Mouse (Mus musculus) cortical plate, adult 2 months (tissue): ENCODE measurements around the gene Cacna1h.

Source experiments
- CTCF ChIP-seq: fragments of 200-500 bp; IDR thresholded peaks from 2 replicates; pipeline ENCODE4 v1.5.1; 2011; ENCODE audit warnings: mild to moderate bottlenecking, control low read depth, low read length; ENCODE audit not compliant: insufficient read depth; ENCODE audit errors: extremely low read depth
- POLR2A ChIP-seq: fragments of 200-500 bp; IDR thresholded peaks from 2 replicates; pipeline ENCODE4 v1.6.1; 2011; ENCODE audit warnings: mild to moderate bottlenecking, low read length, control low read depth; ENCODE audit not compliant: insufficient read depth; ENCODE audit errors: extremely low read depth

GRCm38 (mm10) chr17:25414209-25414608 lies 19.4 kb downstream of the Cacna1h start:
- TF ChIP-seq CTCF = no peak
- TF ChIP-seq POLR2A = no peak
